Mouse (Mus musculus): ENCODE measurements around the gene Gm6993. TPM values are rescaled to one million over a fixed set of nuclear protein-coding genes. Genes with fewer than 3 reads are reported as not detected.
A peak's percentile ranks its signal among the peaks of the same experiment; 100 is the strongest.

The Gm6993 gene
- not detected in 2 replicates for polyA plus RNA-seq (2016; fragmentation: Nextera tagmentation; extraction: Ambion mirVana)

- 92% methylated on average over 5 of the region's 5 CpGs for WGBS
- no peak for ATAC-seq (ENCODE audit: low FRiP score, low read depth)
- Histone ChIP-seq H3K27ac (replicated peaks) (no peak within 1 kb of the TSS), H3K9ac (replicated peaks) (no peak within 1 kb of the TSS), H3K9me3 (no peaks in the 10 kb centered on the region), H3K4me3 (no peak within 1 kb of the TSS), H3K27me3 (no peaks in the 10 kb centered on the region), H3K4me1 (no peaks in the 10 kb centered on the region), H3K4me2 (replicated peaks) (no peak within 1 kb of the TSS), H3K36me3 (no peaks in the 10 kb centered on the region)
These were observed at the start of gene Gm6993 for GRCm38 (mm10) chr12:31240470-31240869. Gene Gm6993, plus strand, starts transcription at chr12:31240770.

DNA sequence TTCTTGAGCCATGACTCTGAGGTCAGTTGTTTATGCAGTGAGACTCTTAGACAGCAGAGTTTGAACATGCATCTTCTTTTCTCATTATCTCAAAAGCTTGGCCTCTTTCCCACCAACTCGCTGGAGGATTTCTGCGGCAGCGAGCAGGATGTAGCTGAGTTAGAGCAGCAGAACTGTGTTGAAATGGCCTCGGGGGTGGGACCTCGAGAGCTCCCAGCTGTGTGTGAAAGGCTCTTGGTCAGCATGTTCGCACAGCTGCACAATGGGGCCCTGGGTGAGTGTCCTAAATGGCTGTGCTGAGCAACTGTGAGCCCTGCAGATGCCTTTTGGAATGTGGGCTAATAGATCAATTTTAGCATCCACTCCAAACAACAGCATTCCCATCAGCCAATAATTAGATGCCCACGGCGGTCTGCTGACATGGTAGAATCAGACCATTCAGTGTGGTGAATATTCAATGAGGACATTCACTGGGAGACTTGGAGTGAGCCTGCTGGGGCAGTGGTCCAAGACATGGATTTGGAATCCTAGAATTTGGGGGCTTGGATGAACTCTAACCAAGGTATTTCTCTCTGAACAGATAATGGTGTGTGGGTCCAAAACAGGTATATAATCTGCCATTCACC is 49.1 kb upstream of the Gm6993 start:
- no peak overlapping the region for H3K4me3 ChIP-seq
- H3K9ac ChIP-seq (replicated peaks), result no peak overlapping the region
- H3K27me3 ChIP-seq, result no peaks in the 10 kb centered on the region
- H3K4me2 ChIP-seq (replicated peaks), result no peak overlapping the region
- no peaks in the 10 kb centered on the region for H3K36me3 ChIP-seq
- WGBS, result 34% methylated on average over 8 of the region's 8 CpGs
- H3K9me3 ChIP-seq, result no peaks in the 10 kb centered on the region
- no peak overlapping the region for H3K27ac ChIP-seq (replicated peaks)
- ATAC-seq (ENCODE audit: low FRiP score, low read depth), result no peak
- peaks cover 5% of the 10 kb centered on the region; the same call in 1 of the 2 replicates for H3K4me1 ChIP-seq

DNA sequence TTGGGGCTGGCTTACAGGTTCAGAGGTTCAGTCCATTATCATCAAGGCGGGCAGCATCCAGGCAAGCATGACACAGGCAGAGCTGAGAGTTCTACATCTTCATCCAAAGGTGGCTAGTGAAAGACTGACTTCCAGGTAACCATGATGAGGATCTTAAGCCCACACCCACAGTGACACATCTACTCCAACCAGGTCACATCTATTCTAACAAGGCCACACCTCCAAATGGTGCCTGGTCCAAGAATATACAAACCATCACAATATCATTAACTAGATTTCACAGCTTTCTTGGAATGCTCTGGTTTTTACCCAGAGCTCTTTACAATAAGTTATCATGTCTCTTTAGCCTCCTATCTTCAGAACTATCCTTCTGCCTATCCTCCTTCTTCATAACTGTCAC is 38.1 kb upstream of the Gm6993 start:
- no peaks in the 10 kb centered on the region for H3K4me1 ChIP-seq
- no peak overlapping the region for H3K4me3 ChIP-seq
- H3K4me2 ChIP-seq (replicated peaks), result no peak overlapping the region
- no peak overlapping the region for H3K9ac ChIP-seq (replicated peaks)
- H3K9me3 ChIP-seq, result no peaks in the 10 kb centered on the region
- 89% methylated on average over 1 of the region's 1 CpGs for WGBS
- no peak for ATAC-seq (ENCODE audit: low FRiP score, low read depth)
- H3K36me3 ChIP-seq, result no peaks in the 10 kb centered on the region
- no peaks in the 10 kb centered on the region for H3K27me3 ChIP-seq
- no peak overlapping the region for H3K27ac ChIP-seq (replicated peaks)

- Histone ChIP-seq H3K36me3 (no peaks in the 10 kb centered on the region), H3K4me2 (replicated peaks) (no peak overlapping the region), H3K4me3 (no peak overlapping the region), H3K4me1 (peaks cover 3% of the 10 kb centered on the region; the same call in 1 of the 2 replicates), H3K9me3 (no peaks in the 10 kb centered on the region), H3K27ac (replicated peaks) (no peak overlapping the region), H3K27me3 (no peaks in the 10 kb centered on the region), H3K9ac (replicated peaks) (no peak overlapping the region)
- no peak for ATAC-seq (ENCODE audit: low FRiP score, low read depth)
- WGBS, result 88% methylated on average over 6 of the region's 6 CpGs
These were observed 36.7 kb upstream of the Gm6993 start for GRCm38 (mm10) chr12:31203746-31204455.

- ATAC-seq (ENCODE audit: low FRiP score, low read depth), result no peak
- WGBS, result 95% methylated on average over 3 of the region's 3 CpGs
These were observed 35.7 kb upstream of the Gm6993 start for GRCm38 (mm10) chr12:31204898-31205297.

DNA sequence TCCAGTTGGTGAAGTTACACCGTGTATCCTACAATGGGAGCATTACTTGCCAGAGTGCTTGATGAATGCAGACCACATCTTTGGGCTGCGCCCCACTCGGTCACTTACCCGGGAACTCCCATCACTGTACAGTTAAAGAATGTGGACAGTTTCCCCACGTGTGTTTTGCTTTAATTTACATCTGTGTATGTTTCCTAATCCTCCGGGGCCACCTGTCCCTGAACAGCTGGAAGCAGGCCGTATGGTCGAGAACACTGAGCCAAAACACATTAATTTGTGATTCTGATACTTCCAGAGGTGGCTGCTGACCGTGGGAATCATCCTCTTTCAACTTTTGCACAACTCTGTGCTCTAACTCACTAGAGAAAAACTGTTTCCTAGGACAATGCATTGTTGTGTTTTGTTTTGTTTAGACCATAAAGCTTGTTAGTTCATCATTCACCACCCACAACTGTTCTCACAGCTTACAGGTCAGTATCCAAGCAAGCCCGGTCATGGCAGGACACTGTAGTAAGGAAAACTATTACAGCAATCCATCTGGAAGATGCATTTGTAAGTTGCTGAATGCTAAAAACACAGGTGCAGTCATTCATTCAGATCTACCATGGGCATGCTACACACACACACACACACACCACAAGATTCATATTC is 34.5 kb upstream of the Gm6993 start:
- ATAC-seq (ENCODE audit: low FRiP score, low read depth), result no peak
- Histone ChIP-seq H3K9me3 (no peaks in the 10 kb centered on the region), H3K4me1 (peaks cover 8% of the 10 kb centered on the region), H3K4me2 (replicated peaks) (no peak overlapping the region), H3K9ac (replicated peaks) (no peak overlapping the region), H3K4me3 (no peak overlapping the region), H3K36me3 (no peaks in the 10 kb centered on the region), H3K27me3 (no peaks in the 10 kb centered on the region), H3K27ac (replicated peaks) (no peak overlapping the region)
- WGBS, result 78% methylated on average over 10 of the region's 10 CpGs

More at GRCm38 (mm10) chr12:31204898-31205297, 35.7 kb upstream of the Gm6993 start:
- no peaks in the 10 kb centered on the region for H3K36me3 ChIP-seq
- H3K9ac ChIP-seq (replicated peaks), result no peak overlapping the region
- no peak overlapping the region for H3K4me3 ChIP-seq
- no peak overlapping the region for H3K27ac ChIP-seq (replicated peaks)
- H3K4me1 ChIP-seq, result peaks cover 8% of the 10 kb centered on the region
- no peaks in the 10 kb centered on the region for H3K9me3 ChIP-seq
- no peak overlapping the region for H3K4me2 ChIP-seq (replicated peaks)
- no peaks in the 10 kb centered on the region for H3K27me3 ChIP-seq

DNA sequence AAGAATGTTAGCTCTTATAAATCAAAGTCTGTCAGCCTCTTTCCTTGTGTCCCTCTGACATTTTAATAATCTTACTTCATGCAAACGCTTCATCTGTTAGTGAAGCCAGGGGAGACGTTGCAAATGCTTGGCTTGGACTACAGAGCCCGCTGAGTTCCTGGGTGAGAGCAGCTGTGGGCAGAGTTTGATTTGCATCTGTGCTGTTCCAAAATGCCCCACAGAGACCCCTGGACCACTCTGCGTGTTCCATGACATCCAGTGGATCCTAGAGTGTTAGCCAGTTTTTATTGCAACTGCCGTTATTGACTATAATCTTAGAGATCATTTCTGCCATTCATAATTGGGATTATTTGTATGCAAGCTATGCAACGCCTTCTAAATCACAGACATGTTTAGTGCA is 31.8 kb upstream of the Gm6993 start:
- Histone ChIP-seq H3K9ac (replicated peaks) (no peak overlapping the region; the same call in 1 of the 2 replicates), H3K4me1 (peaks cover 8% of the 10 kb centered on the region), H3K4me3 (no peak overlapping the region), H3K27ac (replicated peaks) (no peak overlapping the region), H3K4me2 (replicated peaks) (no peak overlapping the region), H3K27me3 (no peaks in the 10 kb centered on the region), H3K36me3 (no peaks in the 10 kb centered on the region), H3K9me3 (no peaks in the 10 kb centered on the region)
- no peak for ATAC-seq (ENCODE audit: low FRiP score, low read depth)
- 61% methylated on average over 6 of the region's 6 CpGs for WGBS

DNA sequence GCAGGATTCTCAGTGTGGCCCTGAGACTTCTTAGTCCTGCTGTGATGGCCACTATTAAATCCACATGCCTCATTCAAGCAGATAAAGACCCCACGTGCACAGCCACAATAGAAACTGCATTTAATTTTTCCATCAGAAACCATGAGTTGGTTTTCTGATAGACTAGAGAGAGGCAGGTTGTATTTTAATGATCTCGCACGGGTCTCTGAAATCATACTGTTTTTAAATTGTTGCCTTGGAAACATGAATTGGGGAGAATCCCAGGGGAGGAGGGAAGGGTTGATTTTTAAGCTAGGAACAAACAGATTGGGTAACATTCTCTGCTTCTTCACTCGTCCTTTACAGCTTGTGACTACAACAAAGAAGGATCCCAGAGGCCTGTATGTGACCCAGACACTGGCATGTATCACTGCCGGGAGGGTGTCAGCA is 31.2 kb upstream of the Gm6993 start:
- WGBS, result 19% methylated on average over 5 of the region's 5 CpGs
- no peak overlapping the region for H3K4me3 ChIP-seq

GRCm38 (mm10) chr12:31213556-31213955 is 27.0 kb upstream of the Gm6993 start:
- ATAC-seq (ENCODE audit: low FRiP score, low read depth), result no peak
- Histone ChIP-seq H3K27me3 (no peaks in the 10 kb centered on the region), H3K27ac (replicated peaks) (no peak overlapping the region), H3K36me3 (no peaks in the 10 kb centered on the region), H3K9ac (replicated peaks) (no peak overlapping the region), H3K4me1 (peaks cover 8% of the 10 kb centered on the region), H3K4me2 (replicated peaks) (no peak overlapping the region), H3K4me3 (no peak overlapping the region), H3K9me3 (no peaks in the 10 kb centered on the region)
- 85% methylated on average over 7 of the region's 7 CpGs for WGBS

More for the DNA sequence above, 31.2 kb upstream of the Gm6993 start:
- H3K4me2 ChIP-seq (replicated peaks), result no peak overlapping the region
- H3K36me3 ChIP-seq, result no peaks in the 10 kb centered on the region
- H3K27ac ChIP-seq (replicated peaks), result peak overlapping the region; percentile 42; the same call in 1 of the 2 replicates
- no peaks in the 10 kb centered on the region for H3K9me3 ChIP-seq
- no peak overlapping the region; the same call in 1 of the 2 replicates for H3K9ac ChIP-seq (replicated peaks)
- H3K4me1 ChIP-seq, result peaks cover 8% of the 10 kb centered on the region
- ATAC-seq (ENCODE audit: low FRiP score, low read depth), result 0 out of 2 replicates have a peak, but pooled peaks have one; percentile 23
- no peaks in the 10 kb centered on the region for H3K27me3 ChIP-seq

GRCm38 (mm10) chr12:31215003-31215402 is 25.6 kb upstream of the Gm6993 start:
- Histone ChIP-seq H3K27me3 (no peaks in the 10 kb centered on the region), H3K9me3 (no peaks in the 10 kb centered on the region), H3K36me3 (no peaks in the 10 kb centered on the region), H3K4me1 (no peaks in the 10 kb centered on the region), H3K4me3 (no peak overlapping the region), H3K9ac (replicated peaks) (no peak overlapping the region), H3K4me2 (replicated peaks) (no peak overlapping the region), H3K27ac (replicated peaks) (no peak overlapping the region)
- no peak for ATAC-seq (ENCODE audit: low FRiP score, low read depth)
- 77% methylated on average over 6 of the region's 6 CpGs for WGBS

GRCm38 (mm10) chr12:31217232-31217631 is 23.3 kb upstream of the Gm6993 start:
- no peak for ATAC-seq (ENCODE audit: low FRiP score, low read depth)
- Histone ChIP-seq H3K4me2 (replicated peaks) (no peak overlapping the region), H3K4me1 (no peaks in the 10 kb centered on the region), H3K9ac (replicated peaks) (no peak overlapping the region), H3K4me3 (no peak overlapping the region), H3K9me3 (no peaks in the 10 kb centered on the region), H3K27me3 (no peaks in the 10 kb centered on the region), H3K27ac (replicated peaks) (no peak overlapping the region), H3K36me3 (no peaks in the 10 kb centered on the region)
- 75% methylated on average over 5 of the region's 5 CpGs for WGBS

GRCm38 (mm10) chr12:31218774-31219173 is 21.8 kb upstream of the Gm6993 start:
- no peaks in the 10 kb centered on the region for H3K27me3 ChIP-seq
- H3K4me1 ChIP-seq, result 0 out of 2 replicates have a peak, but pooled peaks cover 5% of the 10 kb centered on the region
- H3K4me3 ChIP-seq, result no peak overlapping the region
- H3K36me3 ChIP-seq, result no peaks in the 10 kb centered on the region
- H3K9ac ChIP-seq (replicated peaks), result no peak overlapping the region
- no peak for ATAC-seq (ENCODE audit: low FRiP score, low read depth)
- no peaks in the 10 kb centered on the region for H3K9me3 ChIP-seq
- H3K27ac ChIP-seq (replicated peaks), result no peak overlapping the region
- H3K4me2 ChIP-seq (replicated peaks), result no peak overlapping the region
- WGBS, result 77% methylated on average over 3 of the region's 3 CpGs
